ENCODE assay signal across 18 mouse cellular contexts in genomic region chr19:26659976-26660375, GRCm38 (mm10). TPM values are rescaled to one million over a fixed set of nuclear protein-coding genes. Genes with fewer than 3 reads are reported as not detected.
DNase-seq lines count a peak whose midpoint lies in the region; ATAC-seq lines count a peak whose summit lies in the region.
"Had no signal": no experiment of that assay in that cellular context is flagged by ENCODE, and none has a peak within 500 bp of the region (broad histone marks: within the 10 kb centered on the region; RNA-seq: fewer than 3 reads in every experiment).

No protein-coding gene starts in this region.

- H3K4me2 ChIP-seq in intestine, embryonic 15.5 days (replicated peaks) = no peak overlapping the region
- no peak overlapping the region for H3K4me2 ChIP-seq in hindbrain, embryonic 13.5 days
- H3K4me2 ChIP-seq: forebrain, embryonic 15.5 days; heart, embryonic 11.5 days; heart, embryonic 15.5 days; hindbrain, embryonic 14.5 days had no signal

- no peaks in the 10 kb centered on the region for H3K36me3 ChIP-seq in intestine, embryonic 15.5 days
- H3K36me3 ChIP-seq in hindbrain, embryonic 13.5 days = peaks cover 4% of the 10 kb centered on the region; the same call in 1 of the 2 replicates

- peak; percentile 78 for ATAC-seq in frontal cortex, adult (ENCODE audit: low TSS enrichment)
- peak; percentile 56 for ATAC-seq in intestine, embryonic 15.5 days
- no peak for ATAC-seq in hindbrain, embryonic 13.5 days (ENCODE audit: low FRiP score)
- ATAC-seq: forebrain, embryonic 15.5 days had no signal

- no peak for DNase-seq in frontal cortex, postnatal 25 days (ENCODE audit: low spot score in 2 of 2)
- peak; percentile 76 for DNase-seq in brain, adult 2 months (ENCODE audit: low read depth, low spot score)
- DNase-seq in telencephalon, adult 2 months (ENCODE audit: low read depth, low spot score) = peak; percentile 48
- DNase-seq in liver = no peak
- DNase-seq: adrenal gland, postnatal 10 days; cerebellum, adult 18-20 months; cerebellum, adult 9-11 months; cerebellum, postnatal 36 days; gastrocnemius, postnatal 14 days; heart, adult 2 months; heart, postnatal 14 days had no signal

- H3K27me3 ChIP-seq in intestine, embryonic 15.5 days (replicated peaks) = no peaks in the 10 kb centered on the region
- no peaks in the 10 kb centered on the region for H3K27me3 ChIP-seq in hindbrain, embryonic 13.5 days
- H3K27me3 ChIP-seq: forebrain, embryonic 15.5 days; heart, embryonic 15.5 days had no signal

- H3K4me3 ChIP-seq in intestine, embryonic 15.5 days (replicated peaks) = no peak overlapping the region
- no peak overlapping the region for H3K4me3 ChIP-seq in hindbrain, embryonic 13.5 days
- H3K4me3 ChIP-seq: forebrain, embryonic 15.5 days; heart, adult 2 months; heart, embryonic 15.5 days had no signal

- no peak overlapping the region for H3K27ac ChIP-seq in intestine, embryonic 15.5 days
- no peak overlapping the region for H3K27ac ChIP-seq in hindbrain, embryonic 13.5 days
- H3K27ac ChIP-seq: forebrain, embryonic 15.5 days; heart, adult 2 months; heart, embryonic 15.5 days; hindbrain, embryonic 14.5 days had no signal

- WGBS in intestine, embryonic 15.5 days = 70% methylated on average over 5 of the region's 5 CpGs
- WGBS in hindbrain, embryonic 13.5 days = 83% methylated on average over 5 of the region's 5 CpGs

- no peaks in the 10 kb centered on the region for H3K4me1 ChIP-seq in intestine, embryonic 15.5 days (replicated peaks)
- no peaks in the 10 kb centered on the region for H3K4me1 ChIP-seq in hindbrain, embryonic 13.5 days (replicated peaks)
- H3K4me1 ChIP-seq: forebrain, embryonic 15.5 days; heart, embryonic 15.5 days had no signal

- H3K9me3 ChIP-seq in intestine, embryonic 15.5 days = no peaks in the 10 kb centered on the region
- H3K9me3 ChIP-seq in hindbrain, embryonic 13.5 days = no peaks in the 10 kb centered on the region
- H3K9me3 ChIP-seq: forebrain, embryonic 15.5 days; heart, embryonic 15.5 days had no signal

- H3K9ac ChIP-seq in intestine, embryonic 15.5 days = no peak overlapping the region
- H3K9ac ChIP-seq in hindbrain, embryonic 13.5 days = no peak overlapping the region
- H3K9ac ChIP-seq: forebrain, embryonic 15.5 days; heart, embryonic 15.5 days; hindbrain, embryonic 14.5 days had no signal

RNA-seq across cellular contexts. Expression of gene Smarca2, which starts 55.1 kb away (rescaled TPM):
- 36.3 and 38.1 TPM in 2 replicates for polyA plus RNA-seq in intestine, embryonic 15.5 days (2015; fragmentation: Nextera tagmentation; extraction: Ambion mirVana)
- polyA plus RNA-seq in hindbrain, embryonic 13.5 days (2015; fragmentation: Nextera tagmentation; extraction: Ambion mirVana) = 85.3 and 95.5 TPM in 2 replicates

Comparison
In these comparisons a context has a peak if more than half of its experiments do, and no peak if none do; other contexts are left out.
1. DNase-seq: peak in brain, adult 2 months (single experiment) and telencephalon, adult 2 months (single experiment); none in frontal cortex, postnatal 25 days (0 of 2) and liver (single experiment).